Comparison of ENCODE assay signal across 9 mouse cellular contexts in genomic region chr1:51617502-51618251, GRCm38 (mm10).
DNase-seq lines count a peak whose midpoint lies in the region; ATAC-seq and TF ChIP-seq lines count a peak whose summit lies in the region.
"Had no signal": no experiment of that assay in that cellular context is flagged by ENCODE, and none has a peak within 500 bp of the region (broad histone marks: within the 10 kb centered on the region; RNA-seq: fewer than 3 reads in every experiment).

No protein-coding gene starts in this region.

- peak overlapping the region; percentile 86 for H3K27ac ChIP-seq in hindbrain, embryonic 13.5 days
- H3K27ac ChIP-seq in limb, embryonic 15.5 days, result peak overlapping the region; percentile 75
- H3K27ac ChIP-seq: stomach, embryonic 15.5 days had no signal

- DNase-seq in brain, embryonic 14.5 days (ENCODE audit: low read depth), result peak; percentile 84
- peak; percentile 69 to 78 for DNase-seq in cerebellum, postnatal 10 days
- DNase-seq in adrenal gland, adult (ENCODE audit: inconsistent age in 2 of 2, low spot score in 1 of 2), result no peak
- no peak for DNase-seq in adrenal gland, adult 2 months
- no peak for DNase-seq in thymus, postnatal 36 days

- no peak for TF ChIP-seq CTCF in brain, embryonic 14.5 days (IDR thresholded peaks at IDR 0.05; ENCODE audit: borderline replicate concordance, extremely low read depth, insufficient read depth, insufficient read length)

- no peaks in the 10 kb centered on the region for H3K36me3 ChIP-seq in hindbrain, embryonic 13.5 days
- H3K36me3 ChIP-seq in limb, embryonic 15.5 days, result no peaks in the 10 kb centered on the region
- H3K36me3 ChIP-seq: heart, embryonic 12.5 days; stomach, embryonic 15.5 days had no signal

- WGBS in hindbrain, embryonic 13.5 days, result 16% methylated on average over 13 of the region's 13 CpGs
- 23% methylated on average over 13 of the region's 13 CpGs for WGBS in limb, embryonic 15.5 days

- peak overlapping the region; percentile 8; the same call in 1 of the 2 replicates for H3K4me2 ChIP-seq in hindbrain, embryonic 13.5 days
- H3K4me2 ChIP-seq in limb, embryonic 15.5 days, result no peak overlapping the region
- H3K4me2 ChIP-seq: heart, embryonic 12.5 days; stomach, embryonic 15.5 days had no signal

- peaks cover 23% of the 10 kb centered on the region for H3K4me1 ChIP-seq in hindbrain, embryonic 13.5 days (replicated peaks)
- H3K4me1 ChIP-seq in limb, embryonic 15.5 days, result peaks cover 15% of the 10 kb centered on the region
- H3K4me1 ChIP-seq: heart, embryonic 12.5 days had no signal

- no peaks in the 10 kb centered on the region for H3K9me3 ChIP-seq in hindbrain, embryonic 13.5 days
- H3K9me3 ChIP-seq in limb, embryonic 15.5 days, result no peaks in the 10 kb centered on the region
- H3K9me3 ChIP-seq: heart, embryonic 12.5 days; stomach, embryonic 15.5 days had no signal

- H3K4me3 ChIP-seq in hindbrain, embryonic 13.5 days, result no peak overlapping the region
- no peak overlapping the region for H3K4me3 ChIP-seq in limb, embryonic 15.5 days
- H3K4me3 ChIP-seq: heart, embryonic 12.5 days; stomach, embryonic 15.5 days had no signal

- ATAC-seq in hindbrain, embryonic 13.5 days (ENCODE audit: low FRiP score), result peak; percentile 68
- ATAC-seq in limb, embryonic 15.5 days (ENCODE audit: insufficient number of reproducible peaks, low FRiP score, low TSS enrichment, low read depth), result peak; percentile 55; the same call in 1 of the 2 replicates

- H3K9ac ChIP-seq in hindbrain, embryonic 13.5 days, result peak overlapping the region; percentile 9; the same call in 1 of the 2 replicates
- no peak overlapping the region for H3K9ac ChIP-seq in limb, embryonic 15.5 days
- H3K9ac ChIP-seq: heart, embryonic 12.5 days; stomach, embryonic 15.5 days had no signal

- no peaks in the 10 kb centered on the region for H3K27me3 ChIP-seq in hindbrain, embryonic 13.5 days
- no peaks in the 10 kb centered on the region for H3K27me3 ChIP-seq in limb, embryonic 15.5 days
- H3K27me3 ChIP-seq: heart, embryonic 12.5 days; stomach, embryonic 15.5 days had no signal

- TF ChIP-seq POLR2A in brain, embryonic 14.5 days (IDR thresholded peaks at IDR 0.05; ENCODE audit: borderline replicate concordance, extremely low read depth, insufficient read depth, insufficient read length, poor library complexity, severe bottlenecking), result no peak

Comparison
In these comparisons a context has a peak if more than half of its experiments do, and no peak if none do; other contexts are left out.
1. DNase-seq: peak in brain, embryonic 14.5 days (single experiment) and cerebellum, postnatal 10 days (2 of 2); none in adrenal gland, adult (0 of 2), adrenal gland, adult 2 months (single experiment) and thymus, postnatal 36 days (0 of 2).